Mouse (Mus musculus) gastrocnemius, adult 2 months (tissue): ENCODE data around the gene Magi3. TPM values are rescaled to one million over a fixed set of nuclear protein-coding genes. Genes with fewer than 3 reads are reported as not detected.

ENCODE experiments used
- DNase-seq: peaks from one replicate; pipeline ENCODE4 v3.0.0; 2022
- H3K27ac ChIP-seq: fragments of 200-600 bp; 2 replicates; pipeline ENCODE4 v1.8.1; 2022; ENCODE audit warnings: mild to moderate bottlenecking
- H3K4me3 ChIP-seq: fragments of 200-600 bp; 2 replicates; pipeline ENCODE4 v1.8.1; 2022; ENCODE audit warnings: mild to moderate bottlenecking, moderate library complexity
- CTCF ChIP-seq: fragments of 200-600 bp; IDR thresholded peaks from 2 replicates; pipeline ENCODE4 v1.8.1; 2022; ENCODE audit warnings: antibody characterized with exemption, mild to moderate bottlenecking, moderate library complexity
- intact Hi-C: fragments of 180-260 bp; cut with DNase I; formaldehyde crosslinking; loops from one replicate; pipeline ENCODE4 v1.15.1; 2025
- total RNA-seq, 2 experiments: library from RNA; stranded (reverse); gene quantifications; 2 replicates each; pipeline ENCODE4 v1.2.3; 2021

The Magi3 gene
- total RNA-seq, 2 experiments from 2014 or later = 1.6 to 2.7 TPM

- H3K27ac ChIP-seq = no peak overlapping the region
- H3K4me3 ChIP-seq = no peak overlapping the region
- TF ChIP-seq CTCF = no peak
- DNase-seq = no peak
- intact Hi-C loops = no loop called here
Observed at GRCm38 (mm10) chr3:104006896-104007466, 213.2 kb downstream of the Magi3 start.

GRCm38 (mm10) chr3:103998724-103999123, 221.4 kb downstream of the Magi3 start:
- no peak for DNase-seq
- TF ChIP-seq CTCF = no peak
- intact Hi-C loops = no loop called here
- no peak overlapping the region for H3K27ac ChIP-seq
- H3K4me3 ChIP-seq = no peak overlapping the region

GRCm38 (mm10) chr3:103991271-103991670, 228.9 kb downstream of the Magi3 start:
- no peak overlapping the region for H3K27ac ChIP-seq
- DNase-seq = no peak
- no peak for TF ChIP-seq CTCF
- H3K4me3 ChIP-seq = no peak overlapping the region
- intact Hi-C loops = no loop called here

- DNase-seq = no peak
- Histone ChIP-seq H3K4me3 (no peak overlapping the region), H3K27ac (no peak overlapping the region)
- no peak for TF ChIP-seq CTCF
- intact Hi-C loops = no loop called here
Observed at GRCm38 (mm10) chr3:103989352-103989751, 230.8 kb downstream of the Magi3 start.

- no peak for DNase-seq
- TF ChIP-seq CTCF = no peak
- Histone ChIP-seq H3K4me3 (no peak overlapping the region), H3K27ac (no peak overlapping the region)
- intact Hi-C loops = no loop called here
Observed at GRCm38 (mm10) chr3:103987831-103988432, 232.2 kb downstream of the Magi3 start.

- TF ChIP-seq CTCF = no peak
- no peak overlapping the region for H3K4me3 ChIP-seq
- DNase-seq = no peak
- intact Hi-C loops = no loop called here
- no peak overlapping the region for H3K27ac ChIP-seq
Observed at GRCm38 (mm10) chr3:103985194-103985593, 235.0 kb downstream of the Magi3 start.

- TF ChIP-seq CTCF = no peak
- intact Hi-C loops = no loop called here
- DNase-seq = no peak
- H3K4me3 ChIP-seq = no peak overlapping the region
- no peak overlapping the region for H3K27ac ChIP-seq
Observed at GRCm38 (mm10) chr3:103984556-103984955, 235.6 kb downstream of the Magi3 start.

GRCm38 (mm10) chr3:103971157-103971556, 249.0 kb downstream of the Magi3 start:
- intact Hi-C loops = no loop called here
- TF ChIP-seq CTCF = no peak
- Histone ChIP-seq H3K4me3 (no peak overlapping the region), H3K27ac (no peak overlapping the region)
- no peak for DNase-seq

GRCm38 (mm10) chr3:103968701-103969100, 251.5 kb downstream of the Magi3 start:
- intact Hi-C loops = loop anchor here (5.0 kb wide), 1 partner anchor 51 kb away; no protein-coding TSS in a partner anchor
- TF ChIP-seq CTCF = no peak
- H3K27ac ChIP-seq = peak overlapping the region; percentile 89
- DNase-seq = no peak
- peak overlapping the region; percentile 99 for H3K4me3 ChIP-seq

- intact Hi-C loops = loop anchor here (5.0 kb wide), 1 partner anchor 51 kb away; no protein-coding TSS in a partner anchor
- TF ChIP-seq CTCF = no peak
- Histone ChIP-seq H3K27ac (peak within 1 kb of the TSS; percentile 89), H3K4me3 (peak within 1 kb of the TSS; percentile 99)
- peak; percentile 91 for DNase-seq
Observed at GRCm38 (mm10) chr3:103967861-103968691, 252.1 kb downstream of the Magi3 start, which contains the start of gene Phtf1. Phtf1 (plus strand) TSS chr3:103968110.

- intact Hi-C loops = loop anchor here (5.0 kb wide), 1 partner anchor 50 kb away; no protein-coding TSS in a partner anchor
Observed at GRCm38 (mm10) chr3:103967231-103967630, 252.9 kb downstream of the Magi3 start.

More at GRCm38 (mm10) chr3:103967231-103967630, 252.9 kb downstream of the Magi3 start:
- no peak for TF ChIP-seq CTCF
- peak overlapping the region; percentile 89 for H3K27ac ChIP-seq
- peak overlapping the region; percentile 99 for H3K4me3 ChIP-seq
- no peak for DNase-seq
